Mouse (Mus musculus) heart, postnatal 0 days (tissue): ENCODE data around the gene Gm5862.
"Not testable (repeated sequence)": the region's sequence is repeated elsewhere in the genome, so short reads cannot be mapped to it uniquely, and the experiment has no call there.

Experiments used
- CTCF ChIP-seq: IDR thresholded peaks from 2 replicates; pipeline ENCODE4 v1.5.1; 2016; ENCODE audit warnings: antibody characterized with exemption, control low read depth, low read depth
- EP300 ChIP-seq: IDR thresholded peaks from 2 replicates; pipeline ENCODE4 v1.6.1; 2016; ENCODE audit warnings: antibody characterized with exemption, low read depth

GRCm38 (mm10) chr5:26022816-26023215 lies at the start of gene Gm5862:
- not testable (repeated sequence) for TF ChIP-seq CTCF, EP300
